Mouse (Mus musculus): ENCODE measurements around the gene Manba.

Manba gene

GRCm38 (mm10) chr3:135580439-135581275 lies 95.2 kb downstream of the Manba start:
- CTCF ChIA-PET = interaction anchor here (0.7 to 1.2 kb wide), 3 partner anchors 9 to 114 kb away, joined by 3 read pairs; no protein-coding TSS in a partner anchor

- CTCF ChIA-PET = interaction anchor here (0.6 to 0.9 kb wide), 4 partner anchors 10 to 115 kb away, joined by 3 to 16 read pairs (median 6); no protein-coding TSS in a partner anchor
Observed at GRCm38 (mm10) chr3:135581606-135582117, 96.3 kb downstream of the Manba start.

- CTCF ChIA-PET = interaction anchor here (0.6 to 0.7 kb wide), 2 partner anchors 95 to 97 kb away, joined by 9 to 16 read pairs; no protein-coding TSS in a partner anchor
Observed at GRCm38 (mm10) chr3:135582246-135582645, 96.8 kb downstream of the Manba start.

GRCm38 (mm10) chr3:135585482-135585881 lies 100.1 kb downstream of the Manba start:
- CTCF ChIA-PET = interaction anchor here (0.7 kb wide), 1 partner anchor 9 kb away, joined by 5 read pairs; no protein-coding TSS in a partner anchor

- CTCF ChIA-PET = interaction anchor here (0.7 kb wide), 2 partner anchors 8 to 9 kb away, joined by 5 to 6 read pairs; no protein-coding TSS in a partner anchor
Observed at GRCm38 (mm10) chr3:135586060-135586459, 100.6 kb downstream of the Manba start.

GRCm38 (mm10) chr3:135586471-135586880 lies 101.1 kb downstream of the Manba start:
- CTCF ChIA-PET = interaction anchor here (0.7 kb wide), 1 partner anchor 9 kb away, joined by 6 read pairs; no protein-coding TSS in a partner anchor

- CTCF ChIA-PET = no interaction called here
Observed at GRCm38 (mm10) chr3:135590471-135590870, 105.1 kb downstream of the Manba start.

- CTCF ChIA-PET = no interaction called here
Observed at GRCm38 (mm10) chr3:135591376-135591775, 106.0 kb downstream of the Manba start.

- CTCF ChIA-PET = no interaction called here
Observed at GRCm38 (mm10) chr3:135592011-135592410, 106.6 kb downstream of the Manba start.

- CTCF ChIA-PET = interaction anchor here (0.5 to 0.7 kb wide), 2 partner anchors 9 to 1123 kb away, joined by 3 to 5 read pairs; no protein-coding TSS in a partner anchor
Observed at GRCm38 (mm10) chr3:135594238-135594917, 109.0 kb downstream of the Manba start.

GRCm38 (mm10) chr3:135597014-135597413 lies 111.6 kb downstream of the Manba start:
- CTCF ChIA-PET = no interaction called here

GRCm38 (mm10) chr3:135598355-135598754 lies 112.9 kb downstream of the Manba start:
- CTCF ChIA-PET = no interaction called here

- CTCF ChIA-PET = no interaction called here
Observed at GRCm38 (mm10) chr3:135602731-135603130, 117.3 kb downstream of the Manba start.

GRCm38 (mm10) chr3:135604626-135605417 lies 119.4 kb downstream of the Manba start:
- CTCF ChIA-PET = no interaction called here

GRCm38 (mm10) chr3:135605474-135605873 lies 120.1 kb downstream of the Manba start:
- CTCF ChIA-PET = no interaction called here

- CTCF ChIA-PET = no interaction called here
Observed at GRCm38 (mm10) chr3:135606592-135606991, 121.2 kb downstream of the Manba start.

GRCm38 (mm10) chr3:135607021-135607420 lies 121.6 kb downstream of the Manba start:
- CTCF ChIA-PET = no interaction called here

GRCm38 (mm10) chr3:135607660-135608473 lies 122.5 kb downstream of the Manba start:
- CTCF ChIA-PET = no interaction called here

GRCm38 (mm10) chr3:135610221-135610620 lies 124.8 kb downstream of the Manba start:
- CTCF ChIA-PET = no interaction called here

GRCm38 (mm10) chr3:135614376-135614775 lies 129.0 kb downstream of the Manba start:
- CTCF ChIA-PET = interaction anchor here (0.7 to 1.0 kb wide), 2 partner anchors 13 to 443 kb away, joined by 3 to 10 read pairs; no protein-coding TSS in a partner anchor

Data from spleen, embryonic (tissue).